Mouse (Mus musculus) liver, adult 2 months (tissue): ENCODE measurements at regions not wholly inside any gene's neighbourhood (a gene's known extent, or its start where the extent isn't known, plus 50 kb on each side); places are given as distances from the start of the nearest gene placed in this dataset.
A peak's percentile ranks its signal among the peaks of the same experiment; 100 is the strongest.

ENCODE experiments used
- DNase-seq: peaks from one replicate; pipeline ENCODE4 v3.0.0-alpha.2; 2011; ENCODE audit warnings: low read depth, low spot score; ENCODE audit errors: extremely low read depth
- H3K27ac ChIP-seq: fragments of 200-500 bp; replicated peaks from 2 replicates; pipeline ENCODE4 v1.5.1; 2012; ENCODE audit warnings: low read depth, mild to moderate bottlenecking, control low read depth, inconsistent platforms, low read length; ENCODE audit not compliant: insufficient read depth
- H3K27me3 ChIP-seq: fragments of 200-500 bp; 2 replicates; pipeline ENCODE4 v1.6.1; 2012; ENCODE audit warnings: mild to moderate bottlenecking, moderate library complexity, low read length, inconsistent platforms; ENCODE audit not compliant: control insufficient read depth, insufficient read depth
- H3K36me3 ChIP-seq: fragments of 200-500 bp; 2 replicates; pipeline ENCODE4 v1.6.1; 2012; ENCODE audit warnings: low read length, inconsistent platforms; ENCODE audit not compliant: control insufficient read depth, insufficient read depth
- H3K4me1 ChIP-seq: fragments of 200-500 bp; 2 replicates; pipeline ENCODE4 v1.6.1; 2011; ENCODE audit warnings: low read length; ENCODE audit not compliant: control insufficient read depth, insufficient read depth
- H3K4me3 ChIP-seq: fragments of 200-500 bp; 2 replicates; pipeline ENCODE4 v1.5.1; 2011; ENCODE audit warnings: low read depth, mild to moderate bottlenecking, control low read depth, low read length, moderate library complexity; ENCODE audit not compliant: insufficient read depth
- H3K79me2 ChIP-seq: fragments of 200-500 bp; 2 replicates; pipeline ENCODE4 v1.6.1; 2012; ENCODE audit warnings: inconsistent platforms, mild to moderate bottlenecking, low read length, moderate library complexity; ENCODE audit not compliant: control insufficient read depth, insufficient read depth
- H3K9ac ChIP-seq: fragments of 200-500 bp; 2 replicates; pipeline ENCODE4 v1.6.1; 2012; ENCODE audit warnings: low read depth, mild to moderate bottlenecking, control low read depth, inconsistent platforms, low read length
- CTCF ChIP-seq: fragments of 200-500 bp; IDR thresholded peaks from 2 replicates; pipeline ENCODE4 v1.5.1; 2011; ENCODE audit warnings: low read depth, low read length, control low read depth
- POLR2A ChIP-seq: fragments of 200-500 bp; IDR thresholded peaks from 2 replicates; pipeline ENCODE4 v1.6.1; 2011; ENCODE audit warnings: low read length, control low read depth; ENCODE audit not compliant: insufficient read depth; ENCODE audit errors: extremely low read depth
- WGBS: fragments of 180-500 bp; shearing (Covaris S2); methylation state at CpG from one replicate; pipeline ENCODE4 v1.1.7; 2018; 5-methylcytosine and 5-hydroxymethylcytosine counted together

GRCm38 (mm10) chr6:73366626-73367025 lies 102.8 kb downstream of the 4931417E11Rik start:
- Histone ChIP-seq H3K9ac (no peak overlapping the region), H3K36me3 (no peaks in the 10 kb centered on the region), H3K27ac (no peak overlapping the region), H3K27me3 (no peaks in the 10 kb centered on the region), H3K4me1 (no peaks in the 10 kb centered on the region), H3K79me2 (no peaks in the 10 kb centered on the region), H3K4me3 (no peak overlapping the region)
- TF ChIP-seq CTCF, result no peak
- no peak for TF ChIP-seq POLR2A
- DNase-seq, result no peak
- WGBS, result 73% methylated on average over 2 of the region's 2 CpGs

- H3K36me3 ChIP-seq, result no peaks in the 10 kb centered on the region
- no peak for DNase-seq
- no peaks in the 10 kb centered on the region for H3K4me1 ChIP-seq
- TF ChIP-seq POLR2A (no peak), CTCF (no peak)
- H3K79me2 ChIP-seq, result no peaks in the 10 kb centered on the region
- WGBS, result 82% methylated on average over 9 of the region's 9 CpGs
- no peak overlapping the region for H3K27ac ChIP-seq
- no peak overlapping the region for H3K4me3 ChIP-seq
- no peaks in the 10 kb centered on the region for H3K27me3 ChIP-seq
- no peak overlapping the region for H3K9ac ChIP-seq
Measured at GRCm38 (mm10) chr6:73365306-73365705, 104.2 kb downstream of the 4931417E11Rik start.

- Histone ChIP-seq H3K27ac (no peak overlapping the region), H3K79me2 (no peaks in the 10 kb centered on the region), H3K27me3 (no peaks in the 10 kb centered on the region; the same call in 1 of the 2 replicates), H3K4me3 (no peak overlapping the region), H3K4me1 (no peaks in the 10 kb centered on the region), H3K36me3 (no peaks in the 10 kb centered on the region), H3K9ac (no peak overlapping the region)
- TF ChIP-seq CTCF (no peak), POLR2A (no peak)
- 57% methylated on average over 6 of the region's 6 CpGs for WGBS
- no peak for DNase-seq
Measured at GRCm38 (mm10) chr6:73334995-73335394, 86.8 kb downstream of the Suclg1 start.

- Histone ChIP-seq H3K36me3 (no peaks in the 10 kb centered on the region), H3K27ac (no peak overlapping the region), H3K79me2 (no peaks in the 10 kb centered on the region), H3K9ac (no peak overlapping the region), H3K4me1 (no peaks in the 10 kb centered on the region), H3K27me3 (no peaks in the 10 kb centered on the region; the same call in 1 of the 2 replicates), H3K4me3 (no peak overlapping the region)
- 64% methylated on average over 11 of the region's 11 CpGs for WGBS
- TF ChIP-seq POLR2A, result no peak
- no peak for TF ChIP-seq CTCF
- DNase-seq, result peak; percentile 21
Measured at GRCm38 (mm10) chr6:73329666-73330065, 81.5 kb downstream of the Suclg1 start.
